Mouse (Mus musculus): ENCODE results near the gene Ctnnal1.

Gene Ctnnal1

DNA sequence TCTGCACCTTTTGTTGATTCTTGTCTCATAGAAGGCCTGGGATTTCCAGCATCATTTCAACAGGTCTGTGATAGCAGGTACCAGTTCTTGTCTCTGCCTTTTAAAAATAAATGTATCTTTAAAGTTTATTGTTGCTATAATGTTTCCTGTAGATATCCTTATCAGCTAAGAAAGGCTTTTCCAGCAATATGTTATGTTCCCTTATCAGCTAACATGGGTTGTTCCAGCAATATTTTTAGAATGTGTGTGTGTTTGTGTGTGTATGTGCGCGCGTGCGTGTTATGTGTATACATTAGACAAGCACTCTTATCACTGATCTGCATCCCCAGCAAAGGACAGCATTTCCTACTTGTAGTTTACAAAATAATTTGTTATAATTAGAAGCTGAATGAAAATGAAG lies 3.4 kb downstream of the Ctnnal1 start:
- DNase-seq (ENCODE audit: low spot score in 2 of 2): no peak

DNA sequence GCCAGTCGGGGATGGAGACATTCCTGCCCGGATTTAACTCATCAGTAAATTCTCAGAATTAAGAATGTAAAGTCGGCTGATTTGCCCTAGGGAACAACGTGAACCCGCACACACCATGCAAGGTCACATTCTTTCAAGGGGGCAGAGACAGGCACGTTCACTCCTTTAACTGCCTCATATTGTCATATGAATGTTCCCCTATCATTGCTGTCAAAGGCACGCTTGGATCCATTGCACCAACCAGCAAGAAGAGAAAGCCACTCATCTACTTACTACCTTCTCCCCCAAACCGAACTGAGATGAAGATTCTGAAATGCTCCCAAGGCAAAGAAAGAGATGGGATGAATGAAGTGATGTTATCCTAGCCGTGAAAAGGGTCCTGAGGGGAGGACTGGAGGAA lies 6.3 kb downstream of the Ctnnal1 start:
- no peak for DNase-seq (ENCODE audit: low spot score in 2 of 2)

- DNase-seq (ENCODE audit: low spot score in 2 of 2): no peak
Observed at GRCm38 (mm10) chr4:56856371-56856949, 8.5 kb downstream of the Ctnnal1 start.

GRCm38 (mm10) chr4:56855935-56856334 lies 9.1 kb downstream of the Ctnnal1 start:
- no peak for DNase-seq (ENCODE audit: low spot score in 2 of 2)

- DNase-seq (ENCODE audit: low spot score in 2 of 2): no peak
Observed at GRCm38 (mm10) chr4:56850724-56851123, 14.3 kb downstream of the Ctnnal1 start.

DNA sequence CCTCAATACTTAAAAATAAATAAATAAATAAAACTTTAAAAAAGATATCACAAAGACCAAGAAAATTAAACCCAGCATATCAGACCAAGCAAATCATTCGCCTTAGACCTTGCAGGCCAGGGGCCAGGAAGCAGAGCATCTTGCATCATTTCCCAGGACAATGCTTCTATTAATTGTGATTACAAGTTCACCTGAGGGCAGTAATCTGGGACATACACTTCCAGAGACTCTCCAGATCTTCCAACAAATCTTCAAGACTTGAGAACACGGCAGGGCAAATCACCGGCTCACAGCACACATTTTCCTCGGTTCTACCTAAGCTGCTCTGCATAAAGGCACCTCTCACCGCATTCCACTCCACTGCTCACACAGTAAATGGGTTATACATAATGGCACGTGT lies 16.9 kb downstream of the Ctnnal1 start:
- no peak for DNase-seq (ENCODE audit: low spot score in 2 of 2)

- no peak for DNase-seq (ENCODE audit: low spot score in 2 of 2)
Observed at GRCm38 (mm10) chr4:56847400-56847799, 17.6 kb downstream of the Ctnnal1 start.

DNA sequence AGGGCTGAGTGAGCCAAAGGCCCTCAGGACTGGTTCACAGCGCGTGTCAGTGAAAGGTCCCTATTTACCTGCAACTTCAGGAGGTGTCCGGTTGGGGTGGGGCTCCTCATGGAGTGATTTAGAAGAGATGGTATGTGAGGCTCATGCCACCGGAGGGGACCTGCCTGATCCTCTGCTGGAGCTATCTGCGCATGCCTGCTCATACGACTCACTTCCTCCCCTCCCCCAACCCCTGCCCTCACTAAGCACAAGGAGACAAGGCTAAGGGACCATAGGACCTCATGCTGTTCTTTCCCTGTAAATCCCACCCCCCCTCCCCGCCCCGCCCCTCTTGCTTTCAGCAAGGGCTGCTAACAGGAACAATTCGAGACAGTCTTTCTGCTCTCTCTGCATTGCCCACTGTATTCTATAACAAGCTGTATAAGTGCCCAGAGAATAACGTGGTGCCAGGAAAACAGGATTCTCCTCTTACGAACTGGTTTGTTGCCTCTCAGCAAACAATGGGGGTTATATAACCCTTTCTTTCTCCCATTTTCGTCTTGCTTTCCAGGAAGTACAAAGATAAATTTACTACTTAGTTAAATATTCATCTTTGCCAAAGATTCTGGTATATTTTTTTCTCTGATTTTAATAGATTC lies 19.0 kb downstream of the Ctnnal1 start:
- DNase-seq (ENCODE audit: low spot score in 2 of 2): no peak

- DNase-seq (ENCODE audit: low spot score in 2 of 2): no peak
Observed at GRCm38 (mm10) chr4:56844911-56845310, 20.1 kb downstream of the Ctnnal1 start.

- DNase-seq (ENCODE audit: low spot score in 2 of 2): no peak
Observed at GRCm38 (mm10) chr4:56843963-56844362, 21.0 kb downstream of the Ctnnal1 start.

GRCm38 (mm10) chr4:56842501-56842900 lies 22.5 kb downstream of the Ctnnal1 start:
- no peak for DNase-seq (ENCODE audit: low spot score in 2 of 2)

GRCm38 (mm10) chr4:56840297-56840696 lies 24.7 kb downstream of the Ctnnal1 start:
- DNase-seq (ENCODE audit: low spot score in 2 of 2): no peak

GRCm38 (mm10) chr4:56837661-56838060 lies 27.3 kb downstream of the Ctnnal1 start:
- DNase-seq (ENCODE audit: low spot score in 2 of 2): no peak

GRCm38 (mm10) chr4:56831998-56832397 lies 33.0 kb downstream of the Ctnnal1 start:
- no peak for DNase-seq (ENCODE audit: low spot score in 2 of 2)

GRCm38 (mm10) chr4:56831013-56831609 lies 33.9 kb downstream of the Ctnnal1 start:
- DNase-seq (ENCODE audit: low spot score in 2 of 2): no peak

- peak in 1 of 2 experiments; percentile 15 for DNase-seq (ENCODE audit: low spot score in 2 of 2)
Observed at GRCm38 (mm10) chr4:56829511-56829921, 35.5 kb downstream of the Ctnnal1 start.

GRCm38 (mm10) chr4:56828932-56829331 lies 36.1 kb downstream of the Ctnnal1 start:
- no peak for DNase-seq (ENCODE audit: low spot score in 2 of 2)

GRCm38 (mm10) chr4:56824231-56824630 lies 40.8 kb downstream of the Ctnnal1 start:
- no peak for DNase-seq (ENCODE audit: low spot score in 2 of 2)

DNA sequence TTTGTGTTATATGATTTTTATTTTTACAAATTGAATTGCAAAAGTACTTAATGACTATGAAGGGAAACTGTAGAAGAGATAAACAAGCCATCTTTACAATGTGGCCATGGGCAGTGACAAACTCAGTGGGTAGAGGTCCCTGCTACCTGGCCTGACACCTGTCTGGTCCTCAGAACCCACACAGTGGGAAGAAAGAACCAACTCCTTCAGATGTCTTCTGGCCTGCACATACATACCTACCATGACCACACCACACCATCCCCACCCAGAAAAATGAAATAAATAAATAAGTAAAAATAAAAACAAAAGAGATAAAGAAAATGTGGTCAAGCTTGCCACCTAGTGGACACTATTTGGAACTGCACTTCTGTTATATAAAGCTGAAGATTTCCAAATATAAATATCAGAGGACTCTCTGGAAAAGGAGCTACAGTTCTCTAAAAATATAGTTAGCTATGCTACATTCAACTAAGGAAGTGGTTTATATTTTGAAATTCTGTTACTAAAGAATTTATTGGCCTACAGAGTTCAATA lies 44.9 kb downstream of the Ctnnal1 start:
- no peak for DNase-seq (ENCODE audit: low spot score in 2 of 2)

GRCm38 (mm10) chr4:56815131-56815530 lies 49.9 kb downstream of the Ctnnal1 start:
- DNase-seq (ENCODE audit: low spot score in 2 of 2): no peak

GRCm38 (mm10) chr4:56812096-56812495 lies 52.9 kb downstream of the Ctnnal1 start:
- DNase-seq (ENCODE audit: low spot score in 2 of 2): no peak

DNA sequence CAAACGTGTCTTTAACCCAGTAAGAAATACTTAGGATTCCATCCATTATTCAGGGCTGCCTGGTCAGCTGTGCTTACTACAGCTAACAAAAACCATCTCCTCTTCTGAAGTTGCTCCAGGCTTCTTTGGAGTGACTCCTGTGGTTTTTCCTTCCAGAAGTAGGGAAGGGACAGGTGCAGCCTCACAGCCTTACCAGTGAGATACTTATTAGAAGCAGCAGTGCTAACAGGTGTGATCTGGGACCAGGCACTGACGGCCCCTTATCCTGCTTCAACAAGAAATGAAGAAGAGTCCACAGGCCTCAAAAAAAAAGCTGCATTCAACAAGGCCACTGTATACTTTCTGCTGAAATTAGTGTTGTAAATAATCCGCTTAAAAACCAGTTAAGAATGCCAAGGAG lies 53.3 kb downstream of the Ctnnal1 start:
- no peak for DNase-seq (ENCODE audit: low spot score in 2 of 2)

DNA sequence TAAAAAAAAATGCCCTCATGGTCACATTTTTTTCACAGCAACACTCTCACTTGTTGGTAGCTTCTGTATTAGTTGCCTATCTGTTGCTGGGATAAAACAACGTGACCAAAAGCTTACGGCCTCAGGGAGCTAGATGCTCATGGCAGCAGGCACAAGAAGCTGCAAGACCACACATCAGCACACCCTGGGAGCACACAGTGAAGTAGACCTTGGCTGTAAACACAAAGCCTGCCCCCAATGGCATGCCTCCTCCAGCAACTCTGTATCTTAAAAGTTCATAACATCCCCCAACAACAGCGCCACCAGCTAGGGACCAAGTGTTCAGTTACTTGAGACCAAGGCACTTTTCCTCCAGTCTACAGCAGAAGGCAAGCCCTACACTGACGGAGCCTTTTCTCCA lies 55.9 kb downstream of the Ctnnal1 start:
- DNase-seq (ENCODE audit: low spot score in 2 of 2): no peak
